Mouse (Mus musculus): ENCODE data around the gene Fnbp1l. TPM values are rescaled to one million over a fixed set of nuclear protein-coding genes. Genes with fewer than 3 reads are reported as not detected.

Gene Fnbp1l
- polyA plus RNA-seq, 1 experiment from 2014 or later = 117 TPM

GRCm38 (mm10) chr3:122611761-122612160, 7.8 kb downstream of the Fnbp1l start:
- H3K27me3 ChIP-seq = no peaks in the 10 kb centered on the region
- no peak for ATAC-seq
- POLR2A ChIA-PET = interaction anchor here (0.6 to 1.3 kb wide), 3 partner anchors 10 to 262 kb away, joined by 3 to 5 read pairs (median 3); no protein-coding TSS in a partner anchor
- in situ Hi-C loops (cut with MboI; ENCODE audit: low pct_unique_long_range_greater_than_20kb) = no loop called here
- CTCF ChIA-PET = interaction anchor here (1.1 to 1.3 kb wide), 3 partner anchors 10 to 70 kb away, joined by 3 to 6 read pairs (median 3); no protein-coding TSS in a partner anchor
- TF ChIP-seq CTCF (IDR thresholded peaks at IDR 0.05) = no peak
- DNase-seq (ENCODE audit: low read depth, low spot score) = no peak

GRCm38 (mm10) chr3:122606105-122606801, 13.3 kb downstream of the Fnbp1l start:
- ChIA-PET POLR2A (interaction anchor here (0.7 kb wide), 1 partner anchor 818 kb away, joined by 3 read pairs; no protein-coding TSS in a partner anchor), CTCF (interaction anchor here (0.7 to 1.4 kb wide), 4 partner anchors 12 to 126 kb away, joined by 3 to 4 read pairs (median 3); no protein-coding TSS in a partner anchor)
- no peak for ATAC-seq
- H3K27me3 ChIP-seq = no peaks in the 10 kb centered on the region
- in situ Hi-C loops (cut with MboI; ENCODE audit: low pct_unique_long_range_greater_than_20kb) = no loop called here
- DNase-seq (ENCODE audit: low read depth, low spot score) = no peak
- TF ChIP-seq CTCF (IDR thresholded peaks at IDR 0.05) = no peak

- ATAC-seq (no peak), DNase-seq (ENCODE audit: low read depth, low spot score) (no peak)
- CTCF ChIA-PET = interaction anchor here (1.0 to 3.2 kb wide), 2 partner anchors 14 to 22 kb away, joined by 4 to 12 read pairs; no protein-coding TSS in a partner anchor
Measured at GRCm38 (mm10) chr3:122603229-122603628, 16.3 kb downstream of the Fnbp1l start.

GRCm38 (mm10) chr3:122602370-122602769, 17.1 kb downstream of the Fnbp1l start:
- no peak for TF ChIP-seq CTCF (IDR thresholded peaks at IDR 0.05)
- CTCF ChIA-PET = interaction anchor here (1.0 to 3.2 kb wide), 4 partner anchors 10 to 114 kb away, joined by 3 to 12 read pairs (median 5); no protein-coding TSS in a partner anchor
- ATAC-seq (peak; percentile 75), DNase-seq (ENCODE audit: low read depth, low spot score) (peak; percentile 96)
- POLR2A ChIA-PET = interaction anchor here (0.7 to 2.0 kb wide), 3 partner anchors 10 to 102 kb away, joined by 3 to 7 read pairs (median 5); partner anchors contain the start of gene Fnbp1l
- in situ Hi-C loops (cut with MboI; ENCODE audit: low pct_unique_long_range_greater_than_20kb) = no loop called here
- H3K27me3 ChIP-seq = no peaks in the 10 kb centered on the region

More at GRCm38 (mm10) chr3:122603229-122603628, 16.3 kb downstream of the Fnbp1l start:
- in situ Hi-C loops (cut with MboI; ENCODE audit: low pct_unique_long_range_greater_than_20kb) = no loop called here
- H3K27me3 ChIP-seq = no peaks in the 10 kb centered on the region
- POLR2A ChIA-PET = interaction anchor here (0.5 to 1.4 kb wide), 3 partner anchors 12 to 649 kb away, joined by 3 to 5 read pairs (median 5); no protein-coding TSS in a partner anchor
- no peak for TF ChIP-seq CTCF (IDR thresholded peaks at IDR 0.05)

- no peak for TF ChIP-seq CTCF (IDR thresholded peaks at IDR 0.05)
- H3K27me3 ChIP-seq = no peaks in the 10 kb centered on the region
- POLR2A ChIA-PET = no interaction called here
- in situ Hi-C loops (cut with MboI; ENCODE audit: low pct_unique_long_range_greater_than_20kb) = no loop called here
- CTCF ChIA-PET = interaction anchor here (0.9 to 5.0 kb wide), 5 partner anchors 11 to 122 kb away, joined by 3 to 47 read pairs (median 3); no protein-coding TSS in a partner anchor
- DNase-seq (ENCODE audit: low read depth, low spot score) (no peak), ATAC-seq (no peak)
Measured at GRCm38 (mm10) chr3:122599291-122599690, 20.2 kb downstream of the Fnbp1l start.

- POLR2A ChIA-PET = interaction anchor here (1.2 kb wide), 1 partner anchor 41 kb away, joined by 3 read pairs; no protein-coding TSS in a partner anchor
- in situ Hi-C loops (cut with MboI; ENCODE audit: low pct_unique_long_range_greater_than_20kb) = no loop called here
- ATAC-seq (no peak), DNase-seq (ENCODE audit: low read depth, low spot score) (no peak)
- CTCF ChIA-PET = interaction anchor here (1.3 to 7.1 kb wide), 4 partner anchors 8 to 33 kb away, joined by 3 to 47 read pairs (median 4); no protein-coding TSS in a partner anchor
- TF ChIP-seq CTCF (IDR thresholded peaks at IDR 0.05) = no peak
- H3K27me3 ChIP-seq = no peaks in the 10 kb centered on the region
Measured at GRCm38 (mm10) chr3:122590804-122591203, 28.7 kb downstream of the Fnbp1l start.

GRCm38 (mm10) chr3:122590346-122590745, 29.2 kb downstream of the Fnbp1l start:
- ChIA-PET CTCF (interaction anchor here (0.9 to 7.1 kb wide), 7 partner anchors 9 to 34 kb away, joined by 3 to 47 read pairs (median 4); no protein-coding TSS in a partner anchor), POLR2A (interaction anchor here (0.5 to 1.2 kb wide), 2 partner anchors 30 to 41 kb away, joined by 3 read pairs; no protein-coding TSS in a partner anchor)
- in situ Hi-C loops (cut with MboI; ENCODE audit: low pct_unique_long_range_greater_than_20kb) = no loop called here
- no peak for DNase-seq (ENCODE audit: low read depth, low spot score)
- no peaks in the 10 kb centered on the region for H3K27me3 ChIP-seq
- TF ChIP-seq CTCF (IDR thresholded peaks at IDR 0.05) = no peak
- ATAC-seq = no peak

GRCm38 (mm10) chr3:122586918-122587641, 32.4 kb downstream of the Fnbp1l start:
- DNase-seq (ENCODE audit: low read depth, low spot score) (no peak), ATAC-seq (peak; percentile 92)
- CTCF ChIA-PET = interaction anchor here (1.5 to 7.1 kb wide), 2 partner anchors 12 to 14 kb away, joined by 3 to 47 read pairs; no protein-coding TSS in a partner anchor
- no peak for TF ChIP-seq CTCF (IDR thresholded peaks at IDR 0.05)
- POLR2A ChIA-PET = no interaction called here
- no peaks in the 10 kb centered on the region for H3K27me3 ChIP-seq
- in situ Hi-C loops (cut with MboI; ENCODE audit: low pct_unique_long_range_greater_than_20kb) = no loop called here

- no peak for ATAC-seq
Measured at GRCm38 (mm10) chr3:122577360-122577759, 42.2 kb downstream of the Fnbp1l start.

GRCm38 (mm10) chr3:122574921-122575320, 44.6 kb downstream of the Fnbp1l start:
- DNase-seq (ENCODE audit: low read depth, low spot score) (no peak), ATAC-seq (no peak)
- TF ChIP-seq CTCF (IDR thresholded peaks at IDR 0.05) = no peak
- no peaks in the 10 kb centered on the region for H3K27me3 ChIP-seq
- CTCF ChIA-PET = interaction anchor here (0.6 to 2.9 kb wide), 9 partner anchors 11 to 110 kb away, joined by 3 to 11 read pairs (median 4); no protein-coding TSS in a partner anchor
- in situ Hi-C loops (cut with MboI; ENCODE audit: low pct_unique_long_range_greater_than_20kb) = no loop called here
- POLR2A ChIA-PET = interaction anchor here (1.2 kb wide), 1 partner anchor 13 kb away, joined by 3 read pairs; no protein-coding TSS in a partner anchor

More at GRCm38 (mm10) chr3:122577360-122577759, 42.2 kb downstream of the Fnbp1l start:
- DNase-seq (ENCODE audit: low read depth, low spot score) = no peak
- TF ChIP-seq CTCF (IDR thresholded peaks at IDR 0.05) = no peak
- no peaks in the 10 kb centered on the region for H3K27me3 ChIP-seq
- CTCF ChIA-PET = interaction anchor here (0.8 to 2.4 kb wide), 3 partner anchors 9 to 12 kb away, joined by 3 to 6 read pairs (median 5); no protein-coding TSS in a partner anchor
- POLR2A ChIA-PET = interaction anchor here (0.6 kb wide), 2 partner anchors 9 to 342 kb away, joined by 3 read pairs; partner anchors contain the start of gene Gm10959
- in situ Hi-C loops (cut with MboI; ENCODE audit: low pct_unique_long_range_greater_than_20kb) = no loop called here

All from Patski (cell line).